Mouse (Mus musculus) stomach, embryonic 16.5 days (tissue): ENCODE measurements around the gene Ostm1. TPM values are rescaled to one million over a fixed set of nuclear protein-coding genes. Genes with fewer than 3 reads are reported as not detected.
A peak's percentile ranks its signal among the peaks of the same experiment; 100 is the strongest.

Experiments
- ATAC-seq: fragments of 200-750 bp; cut with Nextera tagmentation; 2 replicates; pipeline ENCODE4 v1.8.0; 2017; ENCODE audit warnings: moderate number of reproducible peaks, moderate TSS enrichment; ENCODE audit not compliant: insufficient read depth, low FRiP score
- H3K27ac ChIP-seq: fragments of 300-500 bp; sonication (generic); 2 replicates; pipeline ENCODE4 v1.5.1; 2014; ENCODE audit warnings: low read length
- H3K27me3 ChIP-seq: fragments of 300-500 bp; sonication (generic); 2 replicates; pipeline ENCODE4 v1.6.1; 2014; ENCODE audit warnings: low read length, control low read depth, mixed read lengths; ENCODE audit not compliant: control insufficient read depth, insufficient read depth
- H3K36me3 ChIP-seq: fragments of 300-500 bp; sonication (generic); 2 replicates; pipeline ENCODE4 v1.6.1; 2014; ENCODE audit warnings: low read length; ENCODE audit not compliant: control insufficient read depth, insufficient read depth
- H3K4me1 ChIP-seq: fragments of 300-500 bp; sonication (generic); 2 replicates; pipeline ENCODE4 v1.6.1; 2014; ENCODE audit warnings: low read length, control low read depth, mixed read lengths; ENCODE audit not compliant: control insufficient read depth, insufficient read depth
- H3K4me2 ChIP-seq: fragments of 300-500 bp; sonication (generic); 2 replicates; pipeline ENCODE4 v1.6.1; 2014; ENCODE audit warnings: low read depth, low read length, mixed read lengths
- H3K4me3 ChIP-seq: fragments of 300-500 bp; sonication (generic); replicated peaks from 2 replicates; pipeline ENCODE4 v1.5.1; 2014; ENCODE audit warnings: mild to moderate bottlenecking, low read length
- H3K9ac ChIP-seq: fragments of 300-500 bp; sonication (generic); 2 replicates; pipeline ENCODE4 v1.6.1; 2014; ENCODE audit warnings: low read length
- H3K9me3 ChIP-seq: fragments of 300-500 bp; sonication (generic); replicated peaks from 2 replicates; pipeline ENCODE4 v1.6.1; 2016; ENCODE audit warnings: low read length, control low read depth; ENCODE audit not compliant: control insufficient read depth
- WGBS: fragments of 180-500 bp; shearing (Covaris S2); extraction: QIAGEN DNeasy Blood & Tissue Kit; methylation state at CpG from one replicate; pipeline ENCODE4 v1.1.7; 2014; 5-methylcytosine and 5-hydroxymethylcytosine counted together
- polyA plus RNA-seq: library from polyadenylated mRNA; unstranded; fragments of >200 nt; fragmentation: Nextera tagmentation; extraction: Ambion mirVana; gene quantifications from 2 replicates; pipeline ENCODE4 v1.2.1, GENCODE M21; 2015

The Ostm1 gene
- polyA plus RNA-seq, 1 experiment from 2014 or later, result 13.8 TPM

GRCm38 (mm10) chr10:42633361-42634121 lies 49.9 kb downstream of the Ostm1 start:
- peaks cover 86% of the 10 kb centered on the region for H3K27me3 ChIP-seq

DNA sequence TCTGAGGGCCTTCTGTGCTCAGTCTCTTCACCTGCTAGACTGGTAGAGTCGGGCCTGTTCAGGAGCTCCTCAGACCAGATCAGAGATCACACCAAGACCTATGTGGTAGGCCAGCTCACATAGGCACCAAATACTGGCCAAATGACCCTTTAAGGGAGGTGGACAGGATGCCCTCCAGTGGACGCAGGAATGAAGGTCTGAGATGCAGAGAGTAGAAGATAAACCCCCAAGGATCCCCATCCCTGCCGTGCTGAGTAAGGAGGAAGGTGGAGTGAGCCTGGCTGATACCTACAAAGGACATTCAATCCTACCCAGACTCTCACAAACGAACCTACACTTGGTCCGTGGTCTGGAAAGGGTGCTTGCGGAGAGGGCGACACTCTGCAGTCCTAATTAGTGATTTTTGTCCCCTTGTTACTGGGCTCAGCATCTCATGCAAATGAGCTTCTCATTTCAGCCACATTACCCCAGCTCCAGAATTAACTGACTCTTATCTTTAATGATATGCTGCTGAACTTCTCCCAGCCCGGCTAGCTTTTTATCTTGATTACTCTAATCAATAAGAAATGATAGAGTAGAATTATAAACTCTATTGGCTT lies 50.6 kb downstream of the Ostm1 start:
- H3K4me1 ChIP-seq, result peaks cover 23% of the 10 kb centered on the region
- H3K4me3 ChIP-seq, result no peak overlapping the region
- H3K36me3 ChIP-seq, result no peaks in the 10 kb centered on the region
- no peak for ATAC-seq
- H3K4me2 ChIP-seq, result no peak overlapping the region
- WGBS, result 2% methylated on average over 8 of the region's 8 CpGs
- H3K27ac ChIP-seq, result no peak overlapping the region
- no peak overlapping the region for H3K9ac ChIP-seq
- H3K9me3 ChIP-seq, result no peaks in the 10 kb centered on the region
- H3K27me3 ChIP-seq, result peaks cover 79% of the 10 kb centered on the region

More at GRCm38 (mm10) chr10:42633361-42634121, 49.9 kb downstream of the Ostm1 start:
- H3K36me3 ChIP-seq, result no peaks in the 10 kb centered on the region
- no peak for ATAC-seq
- H3K4me3 ChIP-seq, result peak overlapping the region; percentile 44
- peaks cover 23% of the 10 kb centered on the region for H3K4me1 ChIP-seq
- no peaks in the 10 kb centered on the region for H3K9me3 ChIP-seq
- no peak overlapping the region for H3K9ac ChIP-seq
- WGBS, result 7% methylated on average over 23 of the region's 23 CpGs
- no peak overlapping the region for H3K27ac ChIP-seq
- H3K4me2 ChIP-seq, result peak overlapping the region; percentile 65

DNA sequence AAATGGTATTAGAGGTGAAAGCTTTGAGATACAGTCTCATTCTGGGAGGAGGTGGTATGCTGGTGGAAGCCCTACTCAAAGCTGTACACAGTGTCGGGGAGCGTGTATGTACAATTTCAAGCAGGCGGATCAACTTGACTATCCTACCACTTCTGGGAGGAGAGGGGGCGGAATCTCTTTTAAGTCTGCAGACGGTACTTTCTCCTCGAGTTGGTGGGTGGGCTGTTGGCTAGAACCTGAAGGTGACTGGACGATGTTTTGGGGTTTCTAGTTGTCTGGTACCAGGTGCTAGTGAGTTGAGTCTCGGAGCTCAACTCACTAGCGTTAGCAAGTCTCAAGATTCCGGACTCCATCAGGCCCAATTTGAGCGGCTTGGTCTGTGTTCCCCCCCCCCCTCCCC lies 51.4 kb downstream of the Ostm1 start:
- WGBS, result 3% methylated on average over 11 of the region's 11 CpGs
- no peak overlapping the region for H3K4me3 ChIP-seq
- no peak overlapping the region for H3K4me2 ChIP-seq
- no peak overlapping the region for H3K9ac ChIP-seq
- no peaks in the 10 kb centered on the region for H3K9me3 ChIP-seq
- H3K4me1 ChIP-seq, result peaks cover 23% of the 10 kb centered on the region
- peaks cover 71% of the 10 kb centered on the region for H3K27me3 ChIP-seq
- no peak overlapping the region for H3K27ac ChIP-seq
- no peak for ATAC-seq
- H3K36me3 ChIP-seq, result no peaks in the 10 kb centered on the region

DNA sequence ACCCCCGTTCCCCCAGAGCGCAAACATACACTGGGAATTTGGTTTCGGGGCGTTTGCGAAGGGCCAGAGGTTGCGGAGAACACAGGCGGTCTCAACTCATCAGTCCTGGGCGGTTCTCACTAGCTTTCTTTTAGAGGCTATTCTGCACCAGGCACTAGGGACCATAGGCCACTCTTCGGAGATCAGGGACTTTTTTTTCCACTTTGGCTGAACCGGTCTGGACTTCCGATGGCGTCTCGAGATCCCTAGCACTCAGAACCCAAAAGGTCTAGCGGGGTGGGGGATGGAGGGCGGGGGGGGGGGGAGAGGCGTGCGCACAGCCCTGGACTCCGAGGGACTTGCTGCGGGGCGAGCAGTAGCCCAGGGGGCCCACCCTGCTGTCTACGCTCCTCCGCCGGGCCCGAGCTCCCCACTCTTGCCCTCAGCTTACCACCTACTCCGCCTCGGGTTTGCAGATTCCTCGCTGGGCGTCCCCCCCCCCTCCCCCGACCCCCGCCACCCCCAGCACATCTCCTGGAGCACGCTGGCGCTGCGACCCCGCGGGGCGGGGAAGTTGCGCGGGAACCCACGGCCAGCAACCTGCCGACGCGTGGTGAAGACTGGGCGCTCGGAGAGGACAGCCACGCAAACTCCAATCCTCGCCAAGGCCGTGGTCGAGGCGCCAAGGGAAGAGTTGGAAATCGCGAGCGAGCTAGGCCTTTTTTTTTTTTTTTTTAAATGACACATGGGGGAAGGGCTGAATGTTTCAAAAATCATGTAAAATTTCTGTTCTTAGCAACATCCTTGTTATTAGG lies 52.1 kb downstream of the Ostm1 start:
- Histone ChIP-seq H3K36me3 (no peaks in the 10 kb centered on the region), H3K4me3 (peak overlapping the region; percentile 19), H3K4me1 (peaks cover 23% of the 10 kb centered on the region), H3K27me3 (peaks cover 64% of the 10 kb centered on the region), H3K27ac (no peak overlapping the region), H3K9me3 (no peaks in the 10 kb centered on the region), H3K4me2 (peak overlapping the region; percentile 30), H3K9ac (no peak overlapping the region)
- ATAC-seq, result no peak
- WGBS, result 2% methylated on average over 49 of the region's 52 CpGs

DNA sequence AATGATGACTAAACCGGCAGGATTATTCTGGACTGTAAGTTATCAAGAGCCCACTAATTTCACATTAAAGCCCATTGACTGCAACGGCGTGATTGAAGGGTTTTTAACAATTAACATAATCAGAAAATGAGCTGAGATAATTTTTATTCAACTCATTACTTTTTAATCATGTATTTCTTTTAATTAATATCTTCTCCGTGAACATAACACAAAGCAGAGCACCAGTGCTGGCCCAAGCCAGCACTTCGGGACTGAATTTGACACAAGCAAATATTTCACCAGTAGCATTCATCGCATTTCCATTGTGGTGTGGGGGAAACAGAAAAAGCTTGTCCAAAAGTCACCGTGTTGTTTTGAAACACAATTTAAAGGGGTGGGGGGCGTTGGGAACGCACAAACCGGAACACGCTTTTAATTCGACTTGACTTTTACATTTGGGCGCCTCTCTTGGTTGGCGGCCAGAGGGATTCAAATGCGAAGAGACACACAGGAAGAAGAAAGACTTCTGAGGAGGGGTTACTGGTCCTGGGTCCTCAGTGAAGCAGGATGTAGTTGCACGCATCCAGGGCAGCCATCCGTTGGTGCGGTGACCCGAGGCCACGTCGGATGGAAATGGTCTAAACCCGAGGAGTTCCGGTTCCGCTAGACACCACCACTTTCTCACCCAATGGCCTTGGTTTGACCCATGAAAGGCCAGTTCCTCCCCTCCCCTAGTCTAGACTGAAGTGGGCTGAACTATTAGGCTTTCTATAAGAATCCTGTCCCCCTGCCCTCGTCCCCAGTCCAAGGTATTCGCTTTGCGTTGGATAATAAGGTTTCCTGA lies 52.9 kb downstream of the Ostm1 start:
- peak overlapping the region; percentile 18 for H3K4me3 ChIP-seq
- H3K4me2 ChIP-seq, result peak overlapping the region; percentile 28
- H3K27me3 ChIP-seq, result peaks cover 57% of the 10 kb centered on the region
- H3K36me3 ChIP-seq, result no peaks in the 10 kb centered on the region
- H3K4me1 ChIP-seq, result peaks cover 23% of the 10 kb centered on the region
- H3K9me3 ChIP-seq, result no peaks in the 10 kb centered on the region
- no peak overlapping the region for H3K27ac ChIP-seq
- no peak overlapping the region for H3K9ac ChIP-seq
- no peak for ATAC-seq
- 6% methylated on average over 27 of the region's 27 CpGs for WGBS

GRCm38 (mm10) chr10:42637183-42637788 lies 53.7 kb downstream of the Ostm1 start:
- WGBS, result 5% methylated on average over 18 of the region's 18 CpGs
- Histone ChIP-seq H3K4me1 (peaks cover 21% of the 10 kb centered on the region), H3K9ac (no peak overlapping the region), H3K9me3 (no peaks in the 10 kb centered on the region), H3K27me3 (peaks cover 49% of the 10 kb centered on the region), H3K36me3 (no peaks in the 10 kb centered on the region), H3K4me2 (peak overlapping the region; percentile 28; the same call in 1 of the 2 replicates), H3K4me3 (peak overlapping the region; percentile 18), H3K27ac (no peak overlapping the region)
- ATAC-seq, result peak; percentile 18; the same call in 1 of the 2 replicates

DNA sequence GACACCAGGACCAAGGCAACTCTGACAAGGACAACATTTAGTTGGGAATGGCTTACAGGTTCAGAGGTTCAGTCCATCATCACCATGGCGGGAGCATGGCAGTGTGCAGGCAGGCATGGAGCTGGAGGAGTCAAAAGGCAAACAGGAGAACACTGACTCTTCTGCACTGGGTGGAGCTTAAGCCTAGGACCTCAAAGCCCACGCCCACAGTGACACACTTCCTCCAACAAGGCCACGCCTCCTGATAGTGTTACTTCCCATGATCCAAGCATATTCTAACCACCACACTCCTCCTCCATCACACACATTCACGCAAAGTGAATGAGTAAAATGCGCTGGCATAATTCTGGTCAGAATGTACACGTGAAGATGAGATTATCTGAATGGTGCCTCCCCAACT lies 56.2 kb downstream of the Ostm1 start:
- 81% methylated on average over 6 of the region's 6 CpGs for WGBS
- ATAC-seq, result no peak

GRCm38 (mm10) chr10:42643638-42644037 lies 60.0 kb downstream of the Ostm1 start:
- 80% methylated on average over 9 of the region's 9 CpGs for WGBS
- H3K27me3 ChIP-seq, result no peaks in the 10 kb centered on the region
- H3K27ac ChIP-seq, result no peak overlapping the region
- no peaks in the 10 kb centered on the region for H3K4me1 ChIP-seq
- H3K4me3 ChIP-seq, result no peak overlapping the region
- no peak overlapping the region for H3K4me2 ChIP-seq
- H3K9me3 ChIP-seq, result no peaks in the 10 kb centered on the region
- ATAC-seq, result no peak
- no peak overlapping the region for H3K9ac ChIP-seq
- H3K36me3 ChIP-seq, result no peaks in the 10 kb centered on the region

More for the DNA sequence above, 56.2 kb downstream of the Ostm1 start:
- H3K36me3 ChIP-seq, result no peaks in the 10 kb centered on the region
- no peak overlapping the region for H3K27ac ChIP-seq
- no peak overlapping the region for H3K9ac ChIP-seq
- H3K4me2 ChIP-seq, result no peak overlapping the region
- no peak overlapping the region for H3K4me3 ChIP-seq
- H3K9me3 ChIP-seq, result no peaks in the 10 kb centered on the region
- H3K27me3 ChIP-seq, result peaks cover 26% of the 10 kb centered on the region
- peaks cover 5% of the 10 kb centered on the region for H3K4me1 ChIP-seq
